Mouse (Mus musculus) embryonic fibroblast, embryonic 13.5 days (primary cell): ENCODE results near the gene Mgat4c. TPM values are rescaled to one million over a fixed set of nuclear protein-coding genes. Genes with fewer than 3 reads are reported as not detected.

Experiments used
- H3K27ac ChIP-seq: 2 replicates; pipeline ENCODE4 v1.5.1; 2012; ENCODE audit warnings: low read length, control low read depth, inconsistent platforms; ENCODE audit not compliant: insufficient read depth
- H3K4me1 ChIP-seq: 2 replicates; pipeline ENCODE4 v1.6.1; 2011; ENCODE audit warnings: low read length; ENCODE audit not compliant: control insufficient read depth, insufficient read depth
- H3K4me3 ChIP-seq: 2 replicates; pipeline ENCODE4 v1.5.1; 2011; ENCODE audit warnings: mild to moderate bottlenecking, control low read depth, low read length; ENCODE audit not compliant: insufficient read depth
- CTCF ChIP-seq: IDR thresholded peaks from 2 replicates; pipeline ENCODE4 v1.5.1; 2011; ENCODE audit warnings: mild to moderate bottlenecking, control low read depth, low read length, moderate library complexity, borderline replicate concordance; ENCODE audit not compliant: insufficient read depth
- POLR2A ChIP-seq: IDR thresholded peaks from 2 replicates; pipeline ENCODE4 v1.6.1; 2011; ENCODE audit warnings: low read depth, mild to moderate bottlenecking, control low read depth, low read length, moderate library complexity
- polyA plus RNA-seq: library from polyadenylated mRNA; stranded (reverse); fragments of >200 nt; gene quantifications from 2 replicates; pipeline ENCODE4 v1.2.4, GENCODE M21; 2011; ENCODE audit warnings: low read depth; ENCODE audit not compliant: missing spikeins, insufficient read length

The Mgat4c gene
- polyA plus RNA-seq, 1 experiment: not detected

GRCm38 (mm10) chr10:101808768-101809167 is 127.5 kb downstream of the Mgat4c start:
- Histone ChIP-seq H3K4me3 (no peak overlapping the region), H3K27ac (no peak overlapping the region), H3K4me1 (no peaks in the 10 kb centered on the region)
- TF ChIP-seq CTCF (no peak), POLR2A (no peak)

- TF ChIP-seq POLR2A: no peak
- TF ChIP-seq CTCF: no peak
- Histone ChIP-seq H3K4me1 (no peaks in the 10 kb centered on the region), H3K4me3 (no peak overlapping the region), H3K27ac (no peak overlapping the region)
These were observed 135.6 kb downstream of the Mgat4c start for GRCm38 (mm10) chr10:101816902-101817301.

- TF ChIP-seq CTCF (no peak), POLR2A (no peak)
- Histone ChIP-seq H3K27ac (no peak overlapping the region), H3K4me1 (no peaks in the 10 kb centered on the region), H3K4me3 (no peak overlapping the region)
These were observed 146.7 kb downstream of the Mgat4c start for GRCm38 (mm10) chr10:101827944-101828343.

- H3K4me1 ChIP-seq: no peaks in the 10 kb centered on the region
These were observed 174.8 kb downstream of the Mgat4c start for GRCm38 (mm10) chr10:101856115-101856514.

GRCm38 (mm10) chr10:101889866-101890265 is 208.6 kb downstream of the Mgat4c start:
- no peak for TF ChIP-seq CTCF
- no peak for TF ChIP-seq POLR2A
- Histone ChIP-seq H3K4me3 (no peak overlapping the region), H3K27ac (no peak overlapping the region), H3K4me1 (no peaks in the 10 kb centered on the region)

More at GRCm38 (mm10) chr10:101856115-101856514, 174.8 kb downstream of the Mgat4c start:
- Histone ChIP-seq H3K4me3 (no peak overlapping the region), H3K27ac (no peak overlapping the region)
- TF ChIP-seq POLR2A (no peak), CTCF (no peak)

- Histone ChIP-seq H3K27ac (no peak overlapping the region), H3K4me1 (no peaks in the 10 kb centered on the region), H3K4me3 (no peak overlapping the region)
- TF ChIP-seq CTCF (no peak), POLR2A (no peak)
These were observed 236.1 kb downstream of the Mgat4c start for GRCm38 (mm10) chr10:101917328-101917814.

- Histone ChIP-seq H3K4me3 (no peak overlapping the region), H3K27ac (no peak overlapping the region), H3K4me1 (no peaks in the 10 kb centered on the region)
- TF ChIP-seq POLR2A (no peak), CTCF (no peak)
These were observed 316.3 kb downstream of the Mgat4c start for GRCm38 (mm10) chr10:101997612-101998011.

- Histone ChIP-seq H3K27ac (no peak overlapping the region), H3K4me1 (no peaks in the 10 kb centered on the region), H3K4me3 (no peak overlapping the region)
- no peak for TF ChIP-seq POLR2A
These were observed 361.2 kb downstream of the Mgat4c start for GRCm38 (mm10) chr10:102042513-102042912.

GRCm38 (mm10) chr10:102056218-102056617 is 374.9 kb downstream of the Mgat4c start:
- Histone ChIP-seq H3K27ac (no peak overlapping the region), H3K4me1 (no peaks in the 10 kb centered on the region), H3K4me3 (no peak overlapping the region)
- TF ChIP-seq POLR2A (no peak), CTCF (no peak)

GRCm38 (mm10) chr10:102056975-102057565 is 375.8 kb downstream of the Mgat4c start:
- Histone ChIP-seq H3K27ac (no peak overlapping the region), H3K4me3 (no peak overlapping the region), H3K4me1 (no peaks in the 10 kb centered on the region)
- no peak for TF ChIP-seq POLR2A
